Mouse (Mus musculus): ENCODE measurements at regions not wholly inside any gene's neighbourhood (a gene's known extent, or its start where the extent isn't known, plus 50 kb on each side); places are given as distances from the start of the nearest gene placed in this dataset.

- H3K27ac ChIP-seq: no peak overlapping the region
- H3K36me3 ChIP-seq: no peaks in the 10 kb centered on the region
- no peaks in the 10 kb centered on the region for H3K27me3 ChIP-seq
- H3K4me2 ChIP-seq (replicated peaks): no peak overlapping the region
- H3K4me1 ChIP-seq: no peaks in the 10 kb centered on the region
- no peak overlapping the region for H3K9ac ChIP-seq
- H3K9me3 ChIP-seq (replicated peaks): no peaks in the 10 kb centered on the region
- no peak; the same call in 1 of the 2 replicates for ATAC-seq (ENCODE audit: low FRiP score)
- H3K4me3 ChIP-seq: no peak overlapping the region
Observed at GRCm38 (mm10) chr14:105841888-105842287, 54.7 kb downstream of the Spry2 start.

DNA sequence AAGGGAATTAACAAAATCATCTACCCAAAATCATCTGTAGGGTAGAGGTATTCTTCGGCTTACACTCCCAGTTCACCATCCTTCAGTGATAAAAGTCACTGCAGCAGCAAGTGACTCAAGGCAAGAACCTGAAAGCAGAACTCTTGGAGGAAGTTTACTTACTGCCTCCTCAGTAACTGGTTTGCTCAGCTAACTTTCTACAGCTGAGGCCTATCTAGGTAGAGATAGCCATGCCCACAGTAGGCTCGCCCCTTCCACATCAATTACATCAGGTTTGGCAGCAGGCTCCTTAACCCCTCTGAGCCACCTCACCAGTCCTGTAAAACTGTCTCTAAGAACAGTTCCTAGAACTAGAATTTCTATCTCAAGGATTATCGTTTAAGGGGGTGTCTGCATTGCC, 59.1 kb downstream of the Spry2 start:
- Histone ChIP-seq H3K4me1 (no peaks in the 10 kb centered on the region), H3K9me3 (replicated peaks) (no peaks in the 10 kb centered on the region), H3K9ac (no peak overlapping the region), H3K4me2 (replicated peaks) (no peak overlapping the region), H3K36me3 (no peaks in the 10 kb centered on the region), H3K4me3 (no peak overlapping the region), H3K27ac (no peak overlapping the region), H3K27me3 (no peaks in the 10 kb centered on the region)
- ATAC-seq (ENCODE audit: low FRiP score): no peak
- WGBS: 89% methylated on average over 3 of the region's 3 CpGs

GRCm38 (mm10) chr14:105830701-105831100, 65.9 kb downstream of the Spry2 start:
- Histone ChIP-seq H3K27me3 (no peaks in the 10 kb centered on the region), H3K9me3 (replicated peaks) (no peaks in the 10 kb centered on the region), H3K36me3 (no peaks in the 10 kb centered on the region), H3K4me3 (no peak overlapping the region), H3K27ac (no peak overlapping the region), H3K4me2 (replicated peaks) (no peak overlapping the region), H3K4me1 (no peaks in the 10 kb centered on the region), H3K9ac (no peak overlapping the region)
- 94% methylated on average over 12 of the region's 12 CpGs for WGBS
- no peak for ATAC-seq (ENCODE audit: low FRiP score)

- no peak overlapping the region for H3K9ac ChIP-seq
- H3K4me1 ChIP-seq: no peaks in the 10 kb centered on the region
Observed at GRCm38 (mm10) chr14:105830301-105830700, 66.3 kb downstream of the Spry2 start.

DNA sequence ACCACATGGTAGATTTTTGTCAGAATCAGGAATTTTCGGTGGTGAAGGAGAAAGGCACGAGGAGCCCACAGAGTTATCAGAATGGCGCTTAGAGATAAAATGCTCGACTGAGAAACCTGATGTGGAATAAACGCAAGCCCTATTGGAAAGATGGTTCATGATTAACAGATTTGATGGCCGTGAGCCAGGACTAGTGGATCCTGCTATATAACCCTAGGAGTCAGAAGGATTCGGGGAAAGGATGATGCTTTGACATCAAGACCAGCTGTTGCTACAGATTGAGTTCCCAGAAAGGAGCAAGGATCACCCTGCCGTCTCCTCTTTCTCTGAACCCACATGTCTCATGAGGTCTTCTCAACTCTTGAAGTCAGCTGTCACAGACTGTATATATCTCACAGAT, 73.5 kb downstream of the Spry2 start:
- H3K27me3 ChIP-seq: no peaks in the 10 kb centered on the region; the same call in 1 of the 2 replicates
- ATAC-seq (ENCODE audit: low FRiP score): no peak
- WGBS: 85% methylated on average over 8 of the region's 8 CpGs

More at GRCm38 (mm10) chr14:105830301-105830700, 66.3 kb downstream of the Spry2 start:
- no peak for ATAC-seq (ENCODE audit: low FRiP score)
- Histone ChIP-seq H3K36me3 (no peaks in the 10 kb centered on the region), H3K27ac (no peak overlapping the region), H3K4me3 (no peak overlapping the region), H3K27me3 (no peaks in the 10 kb centered on the region), H3K9me3 (replicated peaks) (no peaks in the 10 kb centered on the region), H3K4me2 (replicated peaks) (no peak overlapping the region)
- WGBS: 80% methylated on average over 4 of the region's 4 CpGs

GRCm38 (mm10) chr14:105822653-105823052, 74.0 kb downstream of the Spry2 start:
- H3K27ac ChIP-seq: no peak overlapping the region
- 92% methylated on average over 9 of the region's 9 CpGs for WGBS
- no peak for ATAC-seq (ENCODE audit: low FRiP score)
- no peaks in the 10 kb centered on the region for H3K36me3 ChIP-seq
- H3K9me3 ChIP-seq (replicated peaks): no peaks in the 10 kb centered on the region
- no peak overlapping the region for H3K9ac ChIP-seq
- H3K4me2 ChIP-seq (replicated peaks): no peak overlapping the region
- no peak overlapping the region for H3K4me3 ChIP-seq
- no peaks in the 10 kb centered on the region for H3K4me1 ChIP-seq
- no peaks in the 10 kb centered on the region; the same call in 1 of the 2 replicates for H3K27me3 ChIP-seq

More for the DNA sequence above, 73.5 kb downstream of the Spry2 start:
- H3K9ac ChIP-seq: no peak overlapping the region
- H3K9me3 ChIP-seq (replicated peaks): no peaks in the 10 kb centered on the region
- H3K4me2 ChIP-seq (replicated peaks): no peak overlapping the region
- no peak overlapping the region for H3K4me3 ChIP-seq
- H3K36me3 ChIP-seq: no peaks in the 10 kb centered on the region
- no peaks in the 10 kb centered on the region for H3K4me1 ChIP-seq
- H3K27ac ChIP-seq: no peak overlapping the region

DNA sequence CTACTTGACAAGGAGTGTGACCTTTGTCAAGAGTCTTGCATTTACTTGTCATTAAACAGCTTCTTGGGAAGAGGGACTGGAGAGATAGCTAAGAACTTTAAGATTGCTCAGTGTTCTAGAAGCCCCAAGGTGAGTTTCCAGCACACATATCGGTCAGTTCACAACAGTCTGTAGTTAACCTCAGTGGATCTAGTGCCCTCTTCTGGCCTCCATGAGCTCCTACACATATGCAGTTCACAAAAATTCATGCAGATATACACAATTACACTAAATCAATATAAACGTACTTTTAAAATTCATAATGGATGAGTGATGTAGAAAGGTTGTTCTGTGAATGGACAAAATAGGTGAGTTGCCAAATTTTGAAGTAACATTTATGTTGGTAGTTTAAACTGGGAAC, 77.1 kb downstream of the Spry2 start:
- Histone ChIP-seq H3K4me1 (no peaks in the 10 kb centered on the region), H3K27ac (no peak overlapping the region), H3K27me3 (no peaks in the 10 kb centered on the region; the same call in 1 of the 2 replicates), H3K9me3 (replicated peaks) (no peaks in the 10 kb centered on the region), H3K4me2 (replicated peaks) (no peak overlapping the region), H3K4me3 (no peak overlapping the region), H3K36me3 (no peaks in the 10 kb centered on the region), H3K9ac (no peak overlapping the region)
- WGBS: 96% methylated on average over 2 of the region's 2 CpGs
- ATAC-seq (ENCODE audit: low FRiP score): no peak

- ATAC-seq (ENCODE audit: low FRiP score): no peak
- H3K9me3 ChIP-seq (replicated peaks): no peaks in the 10 kb centered on the region
- no peak overlapping the region for H3K27ac ChIP-seq
- no peak overlapping the region for H3K4me2 ChIP-seq (replicated peaks)
- no peak overlapping the region for H3K4me3 ChIP-seq
- no peaks in the 10 kb centered on the region; the same call in 1 of the 2 replicates for H3K27me3 ChIP-seq
- no peak overlapping the region for H3K9ac ChIP-seq
- 92% methylated on average over 3 of the region's 3 CpGs for WGBS
- H3K36me3 ChIP-seq: no peaks in the 10 kb centered on the region
- no peaks in the 10 kb centered on the region for H3K4me1 ChIP-seq
Observed at GRCm38 (mm10) chr14:105818841-105819240, 77.8 kb downstream of the Spry2 start.

DNA sequence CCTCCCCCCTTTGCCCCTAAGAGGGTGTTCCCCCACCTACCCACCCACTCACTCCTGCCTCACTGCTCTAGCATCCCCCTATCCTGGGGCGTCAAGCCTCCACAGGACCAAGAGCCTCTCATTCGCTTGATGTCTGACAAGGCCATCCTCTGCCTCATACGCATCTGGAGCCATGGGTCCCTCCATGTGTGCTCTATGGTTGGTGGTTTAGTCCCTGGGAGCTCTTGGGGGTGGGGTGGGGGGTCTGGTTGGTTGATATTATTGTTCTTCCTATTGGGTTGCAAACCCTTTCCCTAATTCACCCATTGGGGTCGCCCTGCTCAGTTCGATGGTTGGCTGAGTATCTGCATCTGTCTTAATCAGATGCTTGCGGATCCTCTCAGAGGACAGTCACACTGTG, 79.1 kb downstream of the Spry2 start:
- Histone ChIP-seq H3K4me2 (replicated peaks) (no peak overlapping the region), H3K9ac (no peak overlapping the region), H3K4me3 (no peak overlapping the region), H3K4me1 (no peaks in the 10 kb centered on the region), H3K36me3 (no peaks in the 10 kb centered on the region), H3K9me3 (replicated peaks) (no peaks in the 10 kb centered on the region), H3K27me3 (no peaks in the 10 kb centered on the region; the same call in 1 of the 2 replicates), H3K27ac (no peak overlapping the region)
- no peak for ATAC-seq (ENCODE audit: low FRiP score)
- 80% methylated on average over 6 of the region's 6 CpGs for WGBS

GRCm38 (mm10) chr14:105815827-105816226, 80.8 kb downstream of the Spry2 start:
- no peak overlapping the region for H3K27ac ChIP-seq
- 13% methylated on average over 6 of the region's 6 CpGs for WGBS
- no peaks in the 10 kb centered on the region; the same call in 1 of the 2 replicates for H3K27me3 ChIP-seq
- no peak overlapping the region for H3K9ac ChIP-seq
- H3K4me1 ChIP-seq: no peaks in the 10 kb centered on the region
- no peak; the same call in 1 of the 2 replicates for ATAC-seq (ENCODE audit: low FRiP score)
- no peaks in the 10 kb centered on the region for H3K36me3 ChIP-seq
- H3K9me3 ChIP-seq (replicated peaks): no peaks in the 10 kb centered on the region
- H3K4me2 ChIP-seq (replicated peaks): peak overlapping the region; percentile 39
- no peak overlapping the region for H3K4me3 ChIP-seq

- peak; percentile 64 for ATAC-seq (ENCODE audit: low FRiP score)
- no peak overlapping the region for H3K9ac ChIP-seq
- H3K4me3 ChIP-seq: no peak overlapping the region
Observed at GRCm38 (mm10) chr14:105815281-105815680, 81.3 kb downstream of the Spry2 start.

GRCm38 (mm10) chr14:105813661-105814060, 83.0 kb downstream of the Spry2 start:
- Histone ChIP-seq H3K27me3 (no peaks in the 10 kb centered on the region; the same call in 1 of the 2 replicates), H3K36me3 (no peaks in the 10 kb centered on the region), H3K4me1 (no peaks in the 10 kb centered on the region), H3K4me3 (no peak overlapping the region), H3K4me2 (replicated peaks) (no peak overlapping the region), H3K9ac (no peak overlapping the region), H3K9me3 (replicated peaks) (no peaks in the 10 kb centered on the region), H3K27ac (no peak overlapping the region)
- ATAC-seq (ENCODE audit: low FRiP score): no peak

More at GRCm38 (mm10) chr14:105815281-105815680, 81.3 kb downstream of the Spry2 start:
- 21% methylated on average over 12 of the region's 12 CpGs for WGBS
- no peaks in the 10 kb centered on the region; the same call in 1 of the 2 replicates for H3K27me3 ChIP-seq
- no peaks in the 10 kb centered on the region for H3K36me3 ChIP-seq
- H3K4me1 ChIP-seq: no peaks in the 10 kb centered on the region
- H3K27ac ChIP-seq: no peak overlapping the region
- no peaks in the 10 kb centered on the region for H3K9me3 ChIP-seq (replicated peaks)
- H3K4me2 ChIP-seq (replicated peaks): peak overlapping the region; percentile 39

DNA sequence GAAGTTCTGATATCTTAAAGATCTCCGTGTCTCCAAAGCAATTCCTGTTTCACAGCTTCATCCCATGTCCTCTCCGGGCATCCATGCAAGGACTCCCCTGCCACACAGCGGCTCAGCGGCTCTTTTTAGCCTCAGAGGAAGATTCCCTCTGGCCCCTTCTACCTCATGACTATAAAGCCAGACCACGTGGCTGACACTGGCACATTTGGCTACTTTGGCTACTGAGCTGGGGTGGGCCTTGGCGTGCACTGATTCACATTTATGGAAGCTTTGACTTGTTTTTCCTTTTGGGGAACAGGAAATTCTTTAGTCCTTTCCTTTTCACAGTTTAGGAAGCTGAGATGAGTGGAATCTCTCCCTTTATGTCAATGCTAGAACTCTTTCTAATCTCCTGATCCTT, 83.5 kb downstream of the Spry2 start:
- Histone ChIP-seq H3K9ac (no peak overlapping the region), H3K27me3 (no peaks in the 10 kb centered on the region), H3K4me2 (replicated peaks) (no peak overlapping the region), H3K4me3 (no peak overlapping the region), H3K9me3 (replicated peaks) (no peaks in the 10 kb centered on the region), H3K36me3 (no peaks in the 10 kb centered on the region), H3K27ac (no peak overlapping the region), H3K4me1 (no peaks in the 10 kb centered on the region)
- no peak for ATAC-seq (ENCODE audit: low FRiP score)
- 93% methylated on average over 6 of the region's 6 CpGs for WGBS
